Mouse (Mus musculus) forebrain, embryonic 12.5 days (tissue): Measurements from ENCODE around the gene Slc35g2. TPM values are rescaled to one million over a fixed set of nuclear protein-coding genes. Genes with fewer than 3 reads are reported as not detected.
A peak's percentile ranks its signal among the peaks of the same experiment; 100 is the strongest.

Experiments used
- ATAC-seq: fragments of 200-750 bp; cut with Nextera tagmentation; 2 replicates; pipeline ENCODE4 v1.8.0; 2017; ENCODE audit warnings: moderate TSS enrichment; ENCODE audit not compliant: low FRiP score
- H3K27ac ChIP-seq: fragments of 300-500 bp; sonication (generic); 2 replicates; pipeline ENCODE4 v1.5.1; 2016; ENCODE audit warnings: mild to moderate bottlenecking
- H3K27me3 ChIP-seq: fragments of 300-500 bp; sonication (generic); 2 replicates; pipeline ENCODE4 v1.6.1; 2016; ENCODE audit warnings: mild to moderate bottlenecking
- H3K36me3 ChIP-seq: fragments of 300-500 bp; sonication (generic); replicated peaks from 2 replicates; pipeline ENCODE4 v1.6.1; 2016; ENCODE audit warnings: mild to moderate bottlenecking
- H3K4me1 ChIP-seq: fragments of 300-500 bp; sonication (generic); 2 replicates; pipeline ENCODE4 v1.6.1; 2016
- H3K4me2 ChIP-seq: fragments of 300-500 bp; sonication (generic); 2 replicates; pipeline ENCODE4 v1.6.1; 2016; ENCODE audit warnings: mild to moderate bottlenecking, moderate library complexity
- H3K4me3 ChIP-seq: fragments of 300-500 bp; sonication (generic); replicated peaks from 2 replicates; pipeline ENCODE4 v1.5.1; 2016; ENCODE audit warnings: mild to moderate bottlenecking
- H3K9ac ChIP-seq: fragments of 300-500 bp; sonication (generic); 2 replicates; pipeline ENCODE4 v1.6.1; 2016; ENCODE audit warnings: mild to moderate bottlenecking
- H3K9me3 ChIP-seq: fragments of 300-500 bp; sonication (generic); 2 replicates; pipeline ENCODE4 v1.6.1; 2016
- WGBS: fragments of 180-500 bp; shearing (Covaris S2); methylation state at CpG from one replicate; pipeline ENCODE4 v1.1.7; 2016; 5-methylcytosine and 5-hydroxymethylcytosine counted together
- polyA plus RNA-seq: library from polyadenylated mRNA; unstranded; fragments of >200 nt; fragmentation: Nextera tagmentation; extraction: Ambion mirVana; gene quantifications from 2 replicates; pipeline ENCODE4 v1.2.1, GENCODE M21; 2016

The Slc35g2 gene
- polyA plus RNA-seq, 1 experiment from 2014 or later = 9.0 TPM

DNA sequence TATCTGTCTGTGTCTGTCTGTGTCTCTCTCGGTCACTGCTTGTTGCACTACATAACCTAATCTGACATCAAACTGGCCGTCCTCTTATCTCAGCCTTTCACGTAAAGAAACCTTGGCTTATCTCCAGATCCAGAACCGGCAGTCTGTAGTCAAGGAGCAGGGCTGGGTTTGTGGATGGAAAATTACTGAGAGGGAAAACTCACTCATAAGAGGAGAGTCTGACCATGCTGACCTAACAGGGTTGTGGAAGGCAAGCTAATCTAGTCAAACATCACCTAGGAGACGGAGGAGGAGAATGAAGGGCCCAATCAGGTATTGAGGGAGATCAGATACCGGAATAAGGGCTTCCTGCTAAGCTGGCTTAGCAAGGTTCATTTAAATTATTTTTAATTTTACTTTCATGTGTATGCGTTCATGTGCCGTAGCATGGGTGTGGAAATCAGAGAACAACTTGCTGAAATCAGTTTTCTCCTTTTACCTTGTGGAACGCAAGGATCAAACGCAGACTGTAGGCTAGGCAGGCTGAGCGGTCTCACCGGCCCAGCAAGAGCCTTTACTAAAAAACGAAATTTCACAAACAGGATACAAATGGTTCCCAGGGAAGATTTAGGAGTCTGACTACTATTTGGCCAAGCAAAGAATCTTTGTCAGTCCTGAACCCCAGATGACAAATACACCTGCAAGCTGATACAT lies 12.1 kb upstream of the Slc35g2 start:
- WGBS = 59% methylated on average over 13 of the region's 13 CpGs

GRCm38 (mm10) chr9:100581543-100582492 lies 10.9 kb upstream of the Slc35g2 start:
- peak; percentile 69; the same call in 1 of the 2 replicates for ATAC-seq
- Histone ChIP-seq H3K4me3 (no peak overlapping the region), H3K27me3 (no peaks in the 10 kb centered on the region), H3K36me3 (no peaks in the 10 kb centered on the region), H3K27ac (peak overlapping the region; percentile 75), H3K9ac (no peak overlapping the region), H3K4me2 (peak overlapping the region; percentile 3), H3K9me3 (no peaks in the 10 kb centered on the region), H3K4me1 (peaks cover 33% of the 10 kb centered on the region)
- WGBS = 22% methylated on average over 13 of the region's 13 CpGs

More for the DNA sequence above, 12.1 kb upstream of the Slc35g2 start:
- no peak for ATAC-seq
- H3K9ac ChIP-seq = no peak overlapping the region
- H3K4me2 ChIP-seq = no peak overlapping the region
- no peaks in the 10 kb centered on the region for H3K36me3 ChIP-seq
- H3K27ac ChIP-seq = peak overlapping the region; percentile 53; the same call in 1 of the 2 replicates
- H3K27me3 ChIP-seq = no peaks in the 10 kb centered on the region
- no peaks in the 10 kb centered on the region for H3K9me3 ChIP-seq
- no peak overlapping the region for H3K4me3 ChIP-seq
- peaks cover 33% of the 10 kb centered on the region for H3K4me1 ChIP-seq

GRCm38 (mm10) chr9:100580196-100580740 lies 9.4 kb upstream of the Slc35g2 start:
- H3K27me3 ChIP-seq = no peaks in the 10 kb centered on the region
- no peak overlapping the region for H3K9ac ChIP-seq
- peaks cover 33% of the 10 kb centered on the region for H3K4me1 ChIP-seq
- no peaks in the 10 kb centered on the region for H3K36me3 ChIP-seq
- no peak overlapping the region for H3K4me3 ChIP-seq
- no peaks in the 10 kb centered on the region for H3K9me3 ChIP-seq
- no peak overlapping the region for H3K4me2 ChIP-seq
- H3K27ac ChIP-seq = peak overlapping the region; percentile 42; the same call in 1 of the 2 replicates
- 33% methylated on average over 20 of the region's 20 CpGs for WGBS
- 0 out of 2 replicates have a peak, but pooled peaks have one; percentile 59 for ATAC-seq

GRCm38 (mm10) chr9:100573942-100574341 lies 3.1 kb upstream of the Slc35g2 start:
- no peaks in the 10 kb centered on the region for H3K36me3 ChIP-seq
- ATAC-seq = no peak
- H3K4me1 ChIP-seq = peaks cover 10% of the 10 kb centered on the region
- H3K4me3 ChIP-seq = no peak overlapping the region
- peaks cover 8% of the 10 kb centered on the region; the same call in 1 of the 2 replicates for H3K27me3 ChIP-seq
- no peak overlapping the region for H3K9ac ChIP-seq
- no peaks in the 10 kb centered on the region for H3K9me3 ChIP-seq
- no peak overlapping the region for H3K4me2 ChIP-seq
- H3K27ac ChIP-seq = no peak overlapping the region
- 59% methylated on average over 5 of the region's 5 CpGs for WGBS

DNA sequence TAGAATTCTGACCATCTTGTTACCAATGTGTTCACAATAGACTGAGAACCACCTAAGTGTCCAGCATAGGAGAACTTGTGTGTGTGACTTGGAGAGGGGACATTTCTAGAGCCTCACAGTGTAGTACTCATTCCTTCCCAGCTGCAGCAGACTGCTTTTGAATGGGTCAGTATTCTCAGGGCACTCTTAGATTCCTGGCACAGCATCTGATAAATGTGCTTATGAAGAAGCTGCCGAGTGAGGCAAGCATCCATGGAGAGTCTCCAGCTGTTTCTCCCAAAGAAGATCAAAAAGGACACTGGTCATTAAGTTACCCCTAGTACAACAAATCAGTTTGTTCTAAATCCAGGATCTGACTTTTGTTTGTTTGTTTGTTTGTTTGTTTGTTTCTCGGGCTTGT lies 2.4 kb upstream of the Slc35g2 start:
- Histone ChIP-seq H3K9me3 (no peaks in the 10 kb centered on the region), H3K4me3 (no peak overlapping the region), H3K27me3 (peaks cover 8% of the 10 kb centered on the region; the same call in 1 of the 2 replicates), H3K27ac (no peak overlapping the region), H3K9ac (no peak overlapping the region), H3K4me1 (peaks cover 10% of the 10 kb centered on the region), H3K36me3 (no peaks in the 10 kb centered on the region), H3K4me2 (no peak overlapping the region)
- ATAC-seq = no peak
- 80% methylated on average over 2 of the region's 2 CpGs for WGBS

DNA sequence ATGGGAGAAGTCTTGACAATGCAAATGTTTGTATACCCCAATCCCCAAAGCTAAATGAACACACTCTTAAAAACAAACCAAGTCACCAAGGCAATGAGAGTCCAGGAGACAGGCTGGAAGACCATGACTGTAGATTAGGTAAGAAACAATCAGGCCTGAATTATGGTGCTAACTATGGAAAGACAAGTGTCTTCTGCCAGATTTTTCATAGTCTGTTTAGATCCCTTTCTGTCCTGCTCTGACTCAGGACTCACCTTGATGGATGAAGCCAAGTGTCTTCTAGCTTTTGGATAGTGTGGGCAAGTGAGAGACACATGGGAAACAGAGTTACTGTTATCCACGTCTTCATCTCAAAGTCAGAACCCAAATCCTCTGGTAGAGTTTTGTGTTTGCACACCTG lies 621 bp upstream of the Slc35g2 start:
- H3K27me3 ChIP-seq = peaks cover 8% of the 10 kb centered on the region; the same call in 1 of the 2 replicates
- ATAC-seq = 0 out of 2 replicates have a peak, but pooled peaks have one; percentile 5
- no peak overlapping the region for H3K27ac ChIP-seq
- no peaks in the 10 kb centered on the region for H3K36me3 ChIP-seq
- H3K9ac ChIP-seq = peak overlapping the region; percentile 80; the same call in 1 of the 2 replicates
- H3K4me3 ChIP-seq = peak overlapping the region; percentile 72
- peak overlapping the region; percentile 86 for H3K4me2 ChIP-seq
- H3K9me3 ChIP-seq = no peaks in the 10 kb centered on the region
- peaks cover 10% of the 10 kb centered on the region for H3K4me1 ChIP-seq
- WGBS = 77% methylated on average over 1 of the region's 1 CpGs

GRCm38 (mm10) chr9:100569798-100570625 lies 878 bp downstream of the Slc35g2 start:
- WGBS = 13% methylated on average over 32 of the region's 32 CpGs
- Histone ChIP-seq H3K9me3 (no peaks in the 10 kb centered on the region), H3K27ac (no peak overlapping the region), H3K36me3 (no peaks in the 10 kb centered on the region), H3K4me1 (peaks cover 10% of the 10 kb centered on the region), H3K4me3 (peak overlapping the region; percentile 72), H3K9ac (peak overlapping the region; percentile 80), H3K27me3 (peaks cover 8% of the 10 kb centered on the region; the same call in 1 of the 2 replicates), H3K4me2 (peak overlapping the region; percentile 86)
- peak; percentile 47; the same call in 1 of the 2 replicates for ATAC-seq

DNA sequence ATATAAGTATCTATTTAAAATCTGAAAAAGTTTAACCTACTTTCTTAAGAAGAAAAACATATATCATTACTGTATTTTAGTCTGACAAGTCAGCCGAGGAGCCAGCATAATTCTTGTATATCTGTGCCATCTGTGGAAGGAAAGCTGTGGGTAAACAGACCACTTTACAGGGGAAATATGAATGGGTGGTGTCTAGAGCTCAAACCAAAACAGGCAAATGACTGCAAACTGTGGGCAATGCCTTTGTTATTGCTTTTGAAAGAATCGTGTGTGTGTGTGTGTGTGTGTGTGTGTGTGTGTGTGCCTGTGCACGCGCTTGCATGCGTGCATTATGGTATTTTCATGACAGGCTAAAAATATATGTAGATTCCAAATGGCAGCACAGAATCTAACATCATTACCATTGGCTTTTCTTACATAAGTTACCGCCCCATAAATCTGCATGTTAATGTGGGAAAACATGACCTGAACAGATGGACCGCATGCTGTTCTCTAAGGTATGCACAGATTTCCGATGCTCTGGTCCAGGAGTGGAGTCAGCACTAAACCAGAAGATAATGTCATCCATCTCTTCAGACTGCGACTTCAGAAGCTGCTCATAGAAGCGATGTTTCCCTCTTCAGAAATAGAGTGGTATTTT lies 10.5 kb downstream of the Slc35g2 start:
- Histone ChIP-seq H3K4me2 (no peak overlapping the region), H3K36me3 (no peaks in the 10 kb centered on the region), H3K27me3 (no peaks in the 10 kb centered on the region), H3K4me3 (no peak overlapping the region), H3K9ac (no peak overlapping the region), H3K27ac (no peak overlapping the region), H3K9me3 (no peaks in the 10 kb centered on the region), H3K4me1 (no peaks in the 10 kb centered on the region)
- 86% methylated on average over 10 of the region's 10 CpGs for WGBS
- ATAC-seq = no peak

GRCm38 (mm10) chr9:100558991-100559390 lies 11.9 kb downstream of the Slc35g2 start:
- Histone ChIP-seq H3K4me2 (no peak overlapping the region), H3K27ac (no peak overlapping the region), H3K9me3 (no peaks in the 10 kb centered on the region), H3K4me3 (no peak overlapping the region), H3K27me3 (no peaks in the 10 kb centered on the region), H3K36me3 (no peaks in the 10 kb centered on the region), H3K4me1 (no peaks in the 10 kb centered on the region), H3K9ac (no peak overlapping the region)
- ATAC-seq = no peak

- Histone ChIP-seq H3K4me1 (no peaks in the 10 kb centered on the region), H3K4me3 (no peak overlapping the region), H3K9ac (no peak overlapping the region), H3K4me2 (no peak overlapping the region), H3K9me3 (no peaks in the 10 kb centered on the region), H3K36me3 (0 out of 2 replicates have a peak, but pooled peaks cover 2% of the 10 kb centered on the region), H3K27ac (no peak overlapping the region), H3K27me3 (no peaks in the 10 kb centered on the region)
- WGBS = 75% methylated on average over 4 of the region's 4 CpGs
- ATAC-seq = no peak
Measured at GRCm38 (mm10) chr9:100558023-100558573, 12.8 kb downstream of the Slc35g2 start.

- Histone ChIP-seq H3K27ac (no peak overlapping the region), H3K4me2 (no peak overlapping the region), H3K36me3 (peaks cover 13% of the 10 kb centered on the region; the same call in 1 of the 2 replicates), H3K4me1 (no peaks in the 10 kb centered on the region), H3K9me3 (no peaks in the 10 kb centered on the region), H3K4me3 (no peak overlapping the region), H3K9ac (no peak overlapping the region), H3K27me3 (no peaks in the 10 kb centered on the region)
- WGBS = 78% methylated on average over 5 of the region's 5 CpGs
- no peak for ATAC-seq
Measured at GRCm38 (mm10) chr9:100555686-100556085, 15.2 kb downstream of the Slc35g2 start.
